Mouse (Mus musculus) hindbrain, embryonic 14.5 days (tissue): ENCODE results near the gene Disc1. TPM values are rescaled to one million over a fixed set of nuclear protein-coding genes. Genes with fewer than 3 reads are reported as not detected.

Experiments
- ATAC-seq: fragments of 200-750 bp; cut with Nextera tagmentation; 2 replicates; pipeline ENCODE4 v1.8.0; 2017; ENCODE audit warnings: moderate number of reproducible peaks, mild to moderate bottlenecking, moderate TSS enrichment, moderate library complexity; ENCODE audit not compliant: low FRiP score
- DNase-seq: peaks from one replicate; pipeline ENCODE4 v3.0.0-alpha.2; 2015; ENCODE audit warnings: low spot score
- H3K27ac ChIP-seq: fragments of 300-500 bp; sonication (generic); 2 replicates; pipeline ENCODE4 v1.5.1; 2014; ENCODE audit warnings: mild to moderate bottlenecking, moderate library complexity
- H3K27me3 ChIP-seq: fragments of 300-500 bp; sonication (generic); 2 replicates; pipeline ENCODE4 v1.6.1; 2014; ENCODE audit warnings: mild to moderate bottlenecking, low read length, mixed read lengths; ENCODE audit not compliant: control insufficient read depth, insufficient read depth
- H3K36me3 ChIP-seq: fragments of 300-500 bp; sonication (generic); replicated peaks from 2 replicates; pipeline ENCODE4 v1.6.1; 2014; ENCODE audit not compliant: control insufficient read depth, insufficient read depth
- H3K4me1 ChIP-seq: fragments of 300-500 bp; sonication (generic); replicated peaks from 2 replicates; pipeline ENCODE4 v1.6.1; 2014; ENCODE audit warnings: antibody characterized with exemption, low read length, mixed read lengths; ENCODE audit not compliant: control insufficient read depth, insufficient read depth
- H3K4me2 ChIP-seq: fragments of 300-500 bp; sonication (generic); replicated peaks from 2 replicates; pipeline ENCODE4 v1.6.1; 2014; ENCODE audit warnings: mild to moderate bottlenecking, moderate library complexity
- H3K4me3 ChIP-seq: fragments of 300-500 bp; sonication (generic); replicated peaks from 2 replicates; pipeline ENCODE4 v1.5.1; 2014; ENCODE audit warnings: mild to moderate bottlenecking, low read length
- H3K9ac ChIP-seq: fragments of 300-500 bp; sonication (generic); 2 replicates; pipeline ENCODE4 v1.6.1; 2014
- H3K9me3 ChIP-seq: fragments of 300-500 bp; sonication (generic); 2 replicates; pipeline ENCODE4 v1.6.1; 2016; ENCODE audit warnings: low read length; ENCODE audit not compliant: control insufficient read depth
- WGBS: fragments of 180-500 bp; shearing (Covaris S2); extraction: QIAGEN DNeasy Blood & Tissue Kit; methylation state at CpG from one replicate; pipeline ENCODE4 v1.1.7; 2014; 5-methylcytosine and 5-hydroxymethylcytosine counted together
- polyA plus RNA-seq: library from polyadenylated mRNA; unstranded; fragments of >200 nt; fragmentation: Nextera tagmentation; extraction: Ambion mirVana; gene quantifications from 2 replicates; pipeline ENCODE4 v1.2.1, GENCODE M21; 2014

The Disc1 gene
- polyA plus RNA-seq, 1 experiment from 2014 or later = 1.8 TPM

- no peak overlapping the region for H3K27ac ChIP-seq
- ATAC-seq = no peak
- no peak overlapping the region for H3K4me3 ChIP-seq
- H3K27me3 ChIP-seq = no peaks in the 10 kb centered on the region
- DNase-seq = no peak
- H3K36me3 ChIP-seq = no peaks in the 10 kb centered on the region
- H3K9me3 ChIP-seq = no peaks in the 10 kb centered on the region
- WGBS = 84% methylated on average over 5 of the region's 5 CpGs
- H3K4me1 ChIP-seq = peaks cover 18% of the 10 kb centered on the region
- H3K4me2 ChIP-seq = no peak overlapping the region
- no peak overlapping the region for H3K9ac ChIP-seq
Measured at GRCm38 (mm10) chr8:125230526-125231131, 176.6 kb downstream of the Disc1 start.

- Histone ChIP-seq H3K4me1 (peaks cover 15% of the 10 kb centered on the region), H3K4me3 (no peak overlapping the region), H3K4me2 (no peak overlapping the region), H3K9ac (no peak overlapping the region), H3K36me3 (no peaks in the 10 kb centered on the region), H3K27me3 (no peaks in the 10 kb centered on the region), H3K9me3 (no peaks in the 10 kb centered on the region), H3K27ac (no peak overlapping the region)
- 69% methylated on average over 9 of the region's 9 CpGs for WGBS
- no peak for DNase-seq
- ATAC-seq = no peak
Measured at GRCm38 (mm10) chr8:125232724-125233123, 178.7 kb downstream of the Disc1 start.

- ATAC-seq = 0 out of 2 replicates have a peak, but pooled peaks have one; percentile 35
Measured at GRCm38 (mm10) chr8:125235898-125236835, 182.2 kb downstream of the Disc1 start.

DNA sequence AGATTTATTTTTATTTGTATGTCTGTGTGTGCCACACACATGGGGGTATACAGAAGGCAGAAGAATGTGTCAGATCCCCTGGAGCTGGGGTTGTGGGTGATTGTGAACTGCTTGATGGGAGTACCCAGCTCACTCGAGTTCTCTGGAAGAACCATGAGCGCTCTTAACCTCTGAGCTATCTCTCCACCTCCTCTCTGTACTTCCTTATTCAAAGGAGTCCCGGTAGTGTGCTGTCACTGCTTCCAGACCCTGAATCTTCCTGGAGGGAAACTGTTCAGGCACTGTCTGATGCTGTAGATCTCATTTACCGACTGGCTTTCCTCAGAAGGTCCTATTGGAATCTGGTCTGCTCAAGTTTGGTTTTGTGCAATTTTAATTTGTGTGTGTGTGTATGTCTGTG lies 186.8 kb downstream of the Disc1 start:
- no peak overlapping the region for H3K27ac ChIP-seq
- WGBS = 80% methylated on average over 4 of the region's 4 CpGs
- H3K27me3 ChIP-seq = no peaks in the 10 kb centered on the region
- DNase-seq (no peak), ATAC-seq (no peak)
- no peak overlapping the region for H3K9ac ChIP-seq
- H3K4me1 ChIP-seq = peaks cover 27% of the 10 kb centered on the region
- H3K9me3 ChIP-seq = no peaks in the 10 kb centered on the region
- H3K36me3 ChIP-seq = no peaks in the 10 kb centered on the region
- H3K4me2 ChIP-seq = no peak overlapping the region
- no peak overlapping the region for H3K4me3 ChIP-seq

More at GRCm38 (mm10) chr8:125235898-125236835, 182.2 kb downstream of the Disc1 start:
- H3K4me1 ChIP-seq = peaks cover 19% of the 10 kb centered on the region
- no peaks in the 10 kb centered on the region for H3K9me3 ChIP-seq
- H3K36me3 ChIP-seq = no peaks in the 10 kb centered on the region
- peak; percentile 66 for DNase-seq
- WGBS = 7% methylated on average over 22 of the region's 22 CpGs
- peak overlapping the region; percentile 78 for H3K27ac ChIP-seq
- H3K9ac ChIP-seq = peak overlapping the region; percentile 39; the same call in 1 of the 2 replicates
- peak overlapping the region; percentile 44 for H3K4me2 ChIP-seq
- no peak overlapping the region for H3K4me3 ChIP-seq
- no peaks in the 10 kb centered on the region for H3K27me3 ChIP-seq

GRCm38 (mm10) chr8:125242382-125242781 lies 188.4 kb downstream of the Disc1 start:
- Histone ChIP-seq H3K4me3 (no peak overlapping the region), H3K27me3 (no peaks in the 10 kb centered on the region), H3K4me2 (no peak overlapping the region), H3K36me3 (no peaks in the 10 kb centered on the region), H3K9me3 (no peaks in the 10 kb centered on the region), H3K9ac (no peak overlapping the region), H3K27ac (no peak overlapping the region), H3K4me1 (peaks cover 16% of the 10 kb centered on the region; the same call in 1 of the 2 replicates)
- 45% methylated on average over 10 of the region's 10 CpGs for WGBS
- ATAC-seq (no peak), DNase-seq (no peak)

DNA sequence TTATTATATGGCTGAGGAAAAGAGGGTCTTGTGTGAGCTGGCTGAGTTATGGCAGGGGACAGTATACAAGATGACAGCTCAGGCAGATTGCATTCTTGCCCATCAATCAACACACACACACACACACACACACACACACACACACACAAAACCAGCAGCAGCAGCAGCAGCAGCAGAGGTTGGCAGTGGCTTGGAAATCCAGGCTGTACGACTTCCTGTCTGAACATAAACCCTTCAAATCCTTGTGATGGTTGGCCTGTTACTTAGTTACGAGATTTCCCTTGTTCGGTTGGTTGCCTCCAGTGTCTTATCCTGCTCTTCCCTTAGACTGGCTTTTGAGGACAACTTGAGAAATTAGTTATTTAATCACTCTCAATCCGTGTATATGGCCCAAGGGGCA lies 188.9 kb downstream of the Disc1 start:
- Histone ChIP-seq H3K27me3 (no peaks in the 10 kb centered on the region), H3K4me1 (peaks cover 16% of the 10 kb centered on the region; the same call in 1 of the 2 replicates), H3K4me3 (no peak overlapping the region), H3K9ac (no peak overlapping the region), H3K9me3 (no peaks in the 10 kb centered on the region), H3K27ac (no peak overlapping the region), H3K36me3 (no peaks in the 10 kb centered on the region), H3K4me2 (no peak overlapping the region)
- ATAC-seq = no peak
- 40% methylated on average over 4 of the region's 4 CpGs for WGBS
- no peak for DNase-seq

GRCm38 (mm10) chr8:125246737-125247292 lies 192.8 kb downstream of the Disc1 start:
- 52% methylated on average over 7 of the region's 7 CpGs for WGBS
- Histone ChIP-seq H3K4me2 (no peak overlapping the region), H3K36me3 (no peaks in the 10 kb centered on the region), H3K27me3 (no peaks in the 10 kb centered on the region), H3K4me3 (no peak overlapping the region), H3K27ac (no peak overlapping the region), H3K9ac (no peak overlapping the region), H3K9me3 (no peaks in the 10 kb centered on the region), H3K4me1 (peaks cover 9% of the 10 kb centered on the region; the same call in 1 of the 2 replicates)
- no peak for DNase-seq
- no peak for ATAC-seq

DNA sequence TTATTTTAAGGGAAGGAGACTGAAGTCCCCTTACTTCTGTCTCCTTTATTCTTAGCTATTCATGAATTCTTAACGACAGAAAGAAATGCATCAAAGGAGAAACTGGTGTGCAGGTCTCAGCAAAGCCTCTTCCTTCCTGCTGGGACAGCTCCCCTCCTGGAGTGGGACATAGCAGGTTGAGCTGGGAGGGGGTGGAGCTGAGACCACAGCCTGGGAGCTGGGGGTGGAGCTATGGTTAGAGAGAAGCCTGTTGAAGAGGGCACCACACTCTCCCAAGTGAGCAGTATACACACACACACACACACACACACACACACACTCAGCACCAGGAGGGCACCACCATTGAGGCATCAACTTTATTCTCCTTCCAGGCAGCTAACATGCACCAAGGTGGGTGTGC lies 193.4 kb downstream of the Disc1 start:
- ATAC-seq = no peak
- H3K27me3 ChIP-seq = no peaks in the 10 kb centered on the region

DNA sequence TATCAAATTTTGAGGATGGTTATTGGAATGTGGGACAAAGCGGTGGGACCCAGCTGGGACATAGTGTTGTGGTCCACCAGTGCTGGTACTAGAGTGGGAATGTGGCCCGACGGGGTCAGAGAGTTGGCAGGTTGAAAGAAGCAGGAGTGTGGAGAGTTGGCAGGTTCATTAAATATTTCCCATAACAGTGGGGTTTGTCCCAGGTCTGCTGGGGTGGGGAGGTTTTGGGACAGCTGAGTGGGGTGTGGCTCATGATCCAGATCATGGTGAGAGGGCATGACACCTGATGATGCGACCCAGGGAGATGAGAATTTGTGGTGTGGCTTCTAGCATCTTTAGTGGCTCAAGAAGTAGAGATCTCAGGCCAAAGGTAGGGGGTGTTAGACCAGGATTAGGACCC lies 199.0 kb downstream of the Disc1 start:
- H3K27ac ChIP-seq = peak overlapping the region; percentile 95; the same call in 1 of the 2 replicates
- no peak for DNase-seq

More for the DNA sequence above, 193.4 kb downstream of the Disc1 start:
- Histone ChIP-seq H3K9ac (no peak overlapping the region), H3K4me3 (no peak overlapping the region), H3K9me3 (no peaks in the 10 kb centered on the region), H3K27ac (no peak overlapping the region), H3K4me2 (no peak overlapping the region), H3K36me3 (no peaks in the 10 kb centered on the region), H3K4me1 (peaks cover 6% of the 10 kb centered on the region; the same call in 1 of the 2 replicates)
- no peak for DNase-seq
- 0% methylated on average over 1 of the region's 1 CpGs for WGBS

More for the DNA sequence above, 199.0 kb downstream of the Disc1 start:
- no peak for ATAC-seq
- no peaks in the 10 kb centered on the region for H3K36me3 ChIP-seq
- H3K4me3 ChIP-seq = no peak overlapping the region
- H3K9me3 ChIP-seq = no peaks in the 10 kb centered on the region
- peaks cover 20% of the 10 kb centered on the region for H3K4me1 ChIP-seq
- H3K9ac ChIP-seq = no peak overlapping the region
- H3K4me2 ChIP-seq = no peak overlapping the region
- 97% methylated on average over 4 of the region's 4 CpGs for WGBS
- H3K27me3 ChIP-seq = no peaks in the 10 kb centered on the region
